Mouse (Mus musculus) lung, adult 18-20 months (tissue): ENCODE results near the gene Zfyve27.

Source experiments
- DNase-seq, 2 experiments: peaks; one replicate each; pipeline ENCODE4 v3.0.0; 2022; ENCODE audit warnings: mixed read lengths in 2 of 2

Zfyve27 gene

GRCm38 (mm10) chr19:42163764-42164163, at the start of gene Zfyve27:
Gene Zfyve27 (plus strand): TSS chr19:42163951.
- DNase-seq, result no peak

GRCm38 (mm10) chr19:42115783-42116335, 47.9 kb upstream of the Zfyve27 start:
- peak; percentile 51 to 74 for DNase-seq

GRCm38 (mm10) chr19:42118142-42118541, 45.6 kb upstream of the Zfyve27 start:
- no peak for DNase-seq

GRCm38 (mm10) chr19:42118596-42118995, 45.2 kb upstream of the Zfyve27 start:
- no peak for DNase-seq

GRCm38 (mm10) chr19:42120451-42120850, 43.3 kb upstream of the Zfyve27 start:
- DNase-seq, result peak; percentile 62 to 75

- no peak for DNase-seq
Observed at GRCm38 (mm10) chr19:42124684-42125083, 39.1 kb upstream of the Zfyve27 start.

GRCm38 (mm10) chr19:42125501-42126218, 38.1 kb upstream of the Zfyve27 start:
- no peak for DNase-seq

GRCm38 (mm10) chr19:42126219-42126605, 37.5 kb upstream of the Zfyve27 start:
- no peak for DNase-seq

- DNase-seq, result peak in 1 of 2 experiments; percentile 68
Observed at GRCm38 (mm10) chr19:42127024-42127423, 36.7 kb upstream of the Zfyve27 start.

- DNase-seq, result no peak
Observed at GRCm38 (mm10) chr19:42128052-42128740, 35.6 kb upstream of the Zfyve27 start.

GRCm38 (mm10) chr19:42128787-42129508, 34.8 kb upstream of the Zfyve27 start, which contains the start of gene Avpi1:
Gene Avpi1 (minus strand): TSS chr19:42129059.
- peak; percentile 100 for DNase-seq

GRCm38 (mm10) chr19:42129509-42130293, 34.0 kb upstream of the Zfyve27 start:
- no peak for DNase-seq

- DNase-seq, result no peak
Observed at GRCm38 (mm10) chr19:42130294-42130606, 33.5 kb upstream of the Zfyve27 start.

GRCm38 (mm10) chr19:42131101-42131500, 32.6 kb upstream of the Zfyve27 start:
- DNase-seq, result peak; percentile 63 to 64

GRCm38 (mm10) chr19:42135070-42135469, 28.7 kb upstream of the Zfyve27 start:
- no peak for DNase-seq

GRCm38 (mm10) chr19:42136126-42136525, 27.6 kb upstream of the Zfyve27 start:
- DNase-seq, result no peak

- no peak for DNase-seq
Observed at GRCm38 (mm10) chr19:42137167-42137672, 26.5 kb upstream of the Zfyve27 start.

- peak; percentile 54 to 63 for DNase-seq
Observed at GRCm38 (mm10) chr19:42138517-42139285, 25.1 kb upstream of the Zfyve27 start.

- DNase-seq, result no peak
Observed at GRCm38 (mm10) chr19:42139724-42140517, 23.8 kb upstream of the Zfyve27 start.

- DNase-seq, result no peak
Observed at GRCm38 (mm10) chr19:42141998-42142397, 21.8 kb upstream of the Zfyve27 start.

- no peak for DNase-seq
Observed at GRCm38 (mm10) chr19:42142757-42143156, 21.0 kb upstream of the Zfyve27 start.
